Mouse (Mus musculus) v-Abl transformed pro-B cells (cell line): ENCODE data around the gene Ddx20.

Source experiments
- in situ Hi-C, 2 experiments: fragments of 400-800 bp; cut with MboI; formaldehyde crosslinking; loops; one replicate each; pipeline ENCODE4 v1.15.1; 2025; ENCODE audit not compliant: unreplicated experiment in 2 of 2

The Ddx20 gene

GRCm38 (mm10) chr3:105674595-105675218, 12.7 kb downstream of the Ddx20 start:
- in situ Hi-C loops, result loop anchor here (5.0 to 25.0 kb wide), 10 partner anchors 562 to 1788 kb away; partner anchors contain the start of genes Kcna10 (in 2 of the 2) and Kcnc4 (in 2 of the 2)

GRCm38 (mm10) chr3:105670801-105671200, 16.6 kb downstream of the Ddx20 start:
- in situ Hi-C loops, result loop anchor here (5.0 to 25.0 kb wide), 8 partner anchors 558 to 1792 kb away; partner anchors contain the start of genes Kcna10 (in 2 of the 2) and Kcnc4 (in 2 of the 2)

- in situ Hi-C loops, result loop anchor here (5.0 to 25.0 kb wide), 8 partner anchors 557 to 1793 kb away; partner anchors contain the start of genes Kcna10 (in 2 of the 2) and Kcnc4 (in 2 of the 2)
These were observed 17.6 kb downstream of the Ddx20 start for GRCm38 (mm10) chr3:105669776-105670175.

GRCm38 (mm10) chr3:105668161-105668560, 19.2 kb downstream of the Ddx20 start:
- in situ Hi-C loops, result loop anchor here (25.0 kb wide), 6 partner anchors 556 to 1794 kb away; partner anchors contain the start of genes Kcna10 (in 2 of the 2) and Kcnc4 (in 2 of the 2)

- in situ Hi-C loops, result loop anchor here (25.0 kb wide), 6 partner anchors 555 to 1795 kb away; partner anchors contain the start of genes Kcna10 (in 2 of the 2) and Kcnc4 (in 2 of the 2)
These were observed 20.3 kb downstream of the Ddx20 start for GRCm38 (mm10) chr3:105666996-105667523.

GRCm38 (mm10) chr3:105665105-105665765, 22.1 kb downstream of the Ddx20 start:
- in situ Hi-C loops, result loop anchor here (25.0 kb wide), 6 partner anchors 553 to 1797 kb away; partner anchors contain the start of genes Kcna10 (in 2 of the 2) and Kcnc4 (in 2 of the 2)

GRCm38 (mm10) chr3:105663043-105663442, 24.3 kb downstream of the Ddx20 start:
- in situ Hi-C loops, result loop anchor here (25.0 kb wide), 6 partner anchors 551 to 1799 kb away; partner anchors contain the start of genes Kcna10 (in 2 of the 2) and Kcnc4 (in 2 of the 2)

GRCm38 (mm10) chr3:105660530-105660929, 26.8 kb downstream of the Ddx20 start:
- in situ Hi-C loops, result loop anchor here (25.0 kb wide), 6 partner anchors 548 to 1802 kb away; partner anchors contain the start of genes Kcna10 (in 2 of the 2) and Kcnc4 (in 2 of the 2)

GRCm38 (mm10) chr3:105655031-105655585, 32.3 kb downstream of the Ddx20 start:
- in situ Hi-C loops, result loop anchor here (25.0 kb wide), 6 partner anchors 543 to 1807 kb away; partner anchors contain the start of genes Kcna10 (in 2 of the 2) and Kcnc4 (in 2 of the 2)

GRCm38 (mm10) chr3:105653544-105654380, 33.6 kb downstream of the Ddx20 start:
- in situ Hi-C loops, result loop anchor here (25.0 kb wide), 6 partner anchors 541 to 1809 kb away; partner anchors contain the start of genes Kcna10 (in 2 of the 2) and Kcnc4 (in 2 of the 2)

- in situ Hi-C loops, result no loop called here
These were observed 38.3 kb downstream of the Ddx20 start for GRCm38 (mm10) chr3:105648889-105649567.

- in situ Hi-C loops, result no loop called here
These were observed 43.8 kb downstream of the Ddx20 start for GRCm38 (mm10) chr3:105643566-105643965.

GRCm38 (mm10) chr3:105642186-105642585, 45.2 kb downstream of the Ddx20 start:
- in situ Hi-C loops, result no loop called here

- in situ Hi-C loops, result no loop called here
These were observed 54.4 kb downstream of the Ddx20 start for GRCm38 (mm10) chr3:105633021-105633420.

- in situ Hi-C loops, result no loop called here
These were observed 55.1 kb downstream of the Ddx20 start for GRCm38 (mm10) chr3:105632296-105632695.
